Mouse (Mus musculus) stomach, postnatal 0 days (tissue): Measurements from ENCODE around the gene Ppm1d. TPM values are rescaled to one million over a fixed set of nuclear protein-coding genes. Genes with fewer than 3 reads are reported as not detected.
A peak's percentile ranks its signal among the peaks of the same experiment; 100 is the strongest.

Source experiments
- ATAC-seq: fragments of 200-750 bp; cut with Nextera tagmentation; 2 replicates; pipeline ENCODE4 v1.8.0; 2017; ENCODE audit not compliant: low FRiP score, low TSS enrichment
- DNase-seq: peaks from one replicate; pipeline ENCODE4 v3.0.0-alpha.2; 2016; ENCODE audit warnings: low spot score
- H3K27ac ChIP-seq: fragments of 300-500 bp; sonication (generic); replicated peaks from 2 replicates; pipeline ENCODE4 v1.5.1; 2014; ENCODE audit warnings: mild to moderate bottlenecking, control low read depth
- H3K27me3 ChIP-seq: fragments of 300-500 bp; sonication (generic); 2 replicates; pipeline ENCODE4 v1.6.1; 2014; ENCODE audit warnings: low read length; ENCODE audit not compliant: control insufficient read depth, insufficient read depth
- H3K36me3 ChIP-seq: fragments of 300-500 bp; sonication (generic); 2 replicates; pipeline ENCODE4 v1.6.1; 2014; ENCODE audit warnings: low read length, mixed read lengths; ENCODE audit not compliant: control insufficient read depth, insufficient read depth
- H3K4me1 ChIP-seq: fragments of 300-500 bp; sonication (generic); replicated peaks from 2 replicates; pipeline ENCODE4 v1.6.1; 2014; ENCODE audit warnings: antibody characterized with exemption; ENCODE audit not compliant: control insufficient read depth, insufficient read depth
- H3K4me2 ChIP-seq: fragments of 300-500 bp; sonication (generic); replicated peaks from 2 replicates; pipeline ENCODE4 v1.6.1; 2014; ENCODE audit warnings: low read depth, mild to moderate bottlenecking, control low read depth, moderate library complexity
- H3K4me3 ChIP-seq: fragments of 300-500 bp; sonication (generic); 2 replicates; pipeline ENCODE4 v1.5.1; 2014; ENCODE audit warnings: low read depth, low read length, control low read depth
- H3K9ac ChIP-seq: fragments of 300-500 bp; sonication (generic); 2 replicates; pipeline ENCODE4 v1.6.1; 2014; ENCODE audit warnings: mild to moderate bottlenecking, low read length, control low read depth, mixed read lengths
- H3K9me3 ChIP-seq: fragments of 300-500 bp; sonication (generic); 2 replicates; pipeline ENCODE4 v1.6.1; 2016; ENCODE audit warnings: low read length; ENCODE audit not compliant: control insufficient read depth
- CTCF ChIP-seq: IDR thresholded peaks from 2 replicates; pipeline ENCODE4 v1.5.1; 2016; ENCODE audit warnings: antibody characterized with exemption, low read depth, mild to moderate bottlenecking, moderate library complexity
- EP300 ChIP-seq: optimal IDR thresholded peaks from 2 replicates; pipeline ENCODE3; 2016; ENCODE audit warnings: antibody characterized with exemption
- WGBS: fragments of 180-500 bp; shearing (Covaris S2); extraction: QIAGEN DNeasy Blood & Tissue Kit; methylation state at CpG from one replicate; pipeline ENCODE4 v1.1.7; 2014; 5-methylcytosine and 5-hydroxymethylcytosine counted together
- polyA plus RNA-seq: library from polyadenylated mRNA; unstranded; fragments of >200 nt; fragmentation: Nextera tagmentation; extraction: Ambion mirVana; gene quantifications from 2 replicates; pipeline ENCODE4 v1.2.1, GENCODE M21; 2015

Ppm1d gene
- polyA plus RNA-seq, 1 experiment from 2014 or later = 11.0 TPM

DNA sequence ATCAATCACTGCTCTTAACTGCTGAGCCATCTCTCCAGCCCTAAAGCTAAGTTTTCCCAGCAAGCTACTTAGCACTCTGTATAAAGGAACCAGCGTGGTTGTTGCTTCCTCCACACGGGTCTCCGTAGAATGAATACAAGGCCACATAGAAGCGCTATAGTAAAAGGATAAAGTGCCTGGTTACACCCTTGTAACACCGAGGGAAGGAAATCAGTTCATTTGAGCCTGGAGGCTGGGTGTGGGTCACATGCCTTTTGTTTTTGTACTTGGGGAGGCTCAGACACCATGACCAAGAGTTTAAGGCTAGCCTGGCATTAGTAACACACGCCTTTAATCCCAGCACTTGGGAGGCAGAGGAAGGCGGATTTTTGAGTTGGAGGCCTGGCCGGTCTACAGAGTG, 50.6 kb downstream of the Ppm1d start:
- no peak for TF ChIP-seq CTCF
- no peak for TF ChIP-seq EP300
- Histone ChIP-seq H3K27ac (no peak overlapping the region), H3K27me3 (no peaks in the 10 kb centered on the region), H3K9ac (no peak overlapping the region), H3K9me3 (no peaks in the 10 kb centered on the region), H3K36me3 (no peaks in the 10 kb centered on the region; the same call in 1 of the 2 replicates), H3K4me2 (no peak overlapping the region), H3K4me3 (no peak overlapping the region), H3K4me1 (no peaks in the 10 kb centered on the region)
- 77% methylated on average over 8 of the region's 8 CpGs for WGBS
- ATAC-seq = no peak
- no peak for DNase-seq

- TF ChIP-seq EP300 (no peak), CTCF (no peak)
- no peak for ATAC-seq
- H3K9me3 ChIP-seq = no peaks in the 10 kb centered on the region
These were observed 55.1 kb downstream of the Ppm1d start for GRCm38 (mm10) chr11:85366168-85366567.

DNA sequence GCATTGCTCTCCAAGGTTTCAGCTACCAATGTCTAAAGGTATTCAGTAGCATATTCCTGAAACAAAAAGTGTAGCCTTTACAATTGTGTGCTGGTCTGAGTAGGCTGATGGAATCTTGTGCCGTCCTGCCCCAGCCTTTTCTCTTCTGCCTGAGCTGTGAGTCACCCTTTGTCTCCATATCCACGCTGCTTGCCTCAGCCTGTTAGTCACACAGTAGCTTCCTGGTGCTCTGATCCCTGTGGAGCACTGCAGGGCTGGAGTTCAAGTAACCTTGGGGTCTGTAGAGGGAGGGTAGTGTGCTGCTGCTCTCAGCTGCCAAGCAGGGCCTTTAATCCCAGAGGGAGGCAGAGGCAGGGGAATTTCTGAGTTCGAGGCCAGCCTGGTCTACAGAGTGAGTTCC, 56.8 kb downstream of the Ppm1d start:
- Histone ChIP-seq H3K4me2 (no peak overlapping the region), H3K27ac (no peak overlapping the region), H3K4me1 (no peaks in the 10 kb centered on the region), H3K27me3 (no peaks in the 10 kb centered on the region), H3K9me3 (no peaks in the 10 kb centered on the region), H3K9ac (no peak overlapping the region), H3K36me3 (no peaks in the 10 kb centered on the region; the same call in 1 of the 2 replicates), H3K4me3 (no peak overlapping the region)
- 63% methylated on average over 3 of the region's 3 CpGs for WGBS
- DNase-seq (peak; percentile 16), ATAC-seq (peak; percentile 71)
- TF ChIP-seq CTCF = no peak
- TF ChIP-seq EP300 = no peak

More at GRCm38 (mm10) chr11:85366168-85366567, 55.1 kb downstream of the Ppm1d start:
- Histone ChIP-seq H3K9ac (no peak overlapping the region), H3K27me3 (no peaks in the 10 kb centered on the region), H3K4me1 (no peaks in the 10 kb centered on the region), H3K4me2 (no peak overlapping the region), H3K27ac (no peak overlapping the region), H3K4me3 (no peak overlapping the region), H3K36me3 (no peaks in the 10 kb centered on the region; the same call in 1 of the 2 replicates)
- no peak for DNase-seq
- WGBS = 84% methylated on average over 3 of the region's 3 CpGs

DNA sequence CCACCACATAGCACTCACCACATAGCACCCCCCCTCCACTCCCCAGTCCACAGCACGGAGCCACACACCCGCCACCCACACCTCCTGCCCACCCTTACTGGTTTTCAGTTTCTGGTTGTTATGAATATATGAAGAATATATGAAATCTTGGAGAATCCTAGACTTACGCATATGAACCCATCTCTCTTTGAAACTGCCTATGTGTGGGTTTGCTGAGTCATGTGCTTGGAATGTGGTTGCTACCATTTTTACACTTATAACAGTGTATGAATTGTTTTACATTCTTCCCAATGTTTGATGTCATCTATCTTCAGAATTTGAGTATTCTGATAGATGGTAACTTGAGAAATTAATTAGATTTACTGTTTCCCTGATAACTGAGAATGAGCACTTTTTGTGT, 68.0 kb downstream of the Ppm1d start:
- DNase-seq = no peak

DNA sequence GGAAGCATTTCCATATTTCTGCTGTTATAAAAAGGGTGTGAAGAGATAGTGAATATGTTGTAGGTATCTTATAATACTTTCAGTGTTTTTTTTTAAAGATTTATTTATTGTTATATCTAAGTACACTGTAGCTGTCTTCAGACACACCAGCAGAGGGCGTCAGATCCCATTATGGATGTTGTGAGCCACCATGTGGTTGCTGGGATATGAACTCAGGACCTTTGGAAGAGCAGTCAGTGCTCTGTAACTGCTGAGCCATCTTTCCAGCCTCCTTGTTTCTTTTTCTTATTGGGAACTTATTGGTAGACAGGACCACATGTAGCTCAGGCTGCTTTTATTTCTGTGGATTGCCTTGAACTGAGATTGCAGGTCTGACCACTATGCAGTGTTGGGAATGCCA, 69.0 kb downstream of the Ppm1d start:
- no peak overlapping the region for H3K9ac ChIP-seq
- WGBS = 12% methylated on average over 1 of the region's 1 CpGs
- no peaks in the 10 kb centered on the region for H3K27me3 ChIP-seq
- H3K4me3 ChIP-seq = no peak overlapping the region
- H3K4me2 ChIP-seq = no peak overlapping the region
- no peak for ATAC-seq
- no peak for DNase-seq
- H3K4me1 ChIP-seq = no peaks in the 10 kb centered on the region
- H3K27ac ChIP-seq = no peak overlapping the region
- no peaks in the 10 kb centered on the region for H3K9me3 ChIP-seq
- TF ChIP-seq CTCF (peak; percentile 19; the same call in 1 of the 2 replicates), EP300 (no peak)
- no peaks in the 10 kb centered on the region for H3K36me3 ChIP-seq

More for the DNA sequence above, 68.0 kb downstream of the Ppm1d start:
- WGBS = 77% methylated on average over 3 of the region's 3 CpGs
- H3K4me3 ChIP-seq = no peak overlapping the region
- no peaks in the 10 kb centered on the region for H3K4me1 ChIP-seq
- TF ChIP-seq EP300 = no peak
- no peak for TF ChIP-seq CTCF
- H3K27ac ChIP-seq = no peak overlapping the region
- H3K4me2 ChIP-seq = no peak overlapping the region
- no peaks in the 10 kb centered on the region for H3K36me3 ChIP-seq
- ATAC-seq = no peak
- no peak overlapping the region for H3K9ac ChIP-seq
- no peaks in the 10 kb centered on the region for H3K27me3 ChIP-seq
- H3K9me3 ChIP-seq = no peaks in the 10 kb centered on the region

DNA sequence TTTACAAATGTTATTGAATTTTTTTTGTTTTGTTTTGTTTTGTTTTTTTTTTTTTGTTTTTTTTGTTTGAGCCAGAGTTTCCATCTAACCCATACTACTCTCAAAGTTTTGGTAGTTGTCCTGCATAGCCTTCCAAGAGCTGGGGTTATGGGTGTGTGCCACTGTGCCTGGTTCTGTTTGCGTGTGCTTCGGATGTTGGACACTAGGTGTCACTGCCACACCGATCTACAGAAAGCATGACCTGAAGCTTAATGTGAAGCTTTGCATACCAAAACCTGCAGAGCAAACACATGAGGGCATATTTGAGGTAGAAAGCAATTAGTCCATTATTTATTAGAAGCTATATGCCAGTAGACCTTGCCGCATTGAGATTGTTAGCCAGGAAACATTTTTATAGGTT, 71.0 kb downstream of the Ppm1d start:
- Histone ChIP-seq H3K4me2 (no peak overlapping the region), H3K36me3 (no peaks in the 10 kb centered on the region), H3K27me3 (no peaks in the 10 kb centered on the region), H3K4me3 (no peak overlapping the region), H3K9me3 (no peaks in the 10 kb centered on the region), H3K9ac (no peak overlapping the region), H3K4me1 (no peaks in the 10 kb centered on the region), H3K27ac (no peak overlapping the region)
- DNase-seq (peak; percentile 78), ATAC-seq (peak; percentile 72)
- WGBS = 12% methylated on average over 4 of the region's 4 CpGs
- TF ChIP-seq EP300 = no peak
- TF ChIP-seq CTCF = peak; percentile 95
